Comparison of ENCODE assay signal across 9 mouse cellular contexts in genomic region chr2:7270051-7270450, GRCm38 (mm10).
DNase-seq lines count a peak whose midpoint lies in the region; ATAC-seq lines count a peak whose summit lies in the region.
"Had no signal": no experiment of that assay in that cellular context is flagged by ENCODE, and none has a peak within 500 bp of the region (broad histone marks: within the 10 kb centered on the region; RNA-seq: fewer than 3 reads in every experiment).

No protein-coding gene starts in this region.

- no peaks in the 10 kb centered on the region for H3K27me3 ChIP-seq in splenic B cell, adult 2 months (ENCODE audit: control insufficient read depth, insufficient read depth, low read length, poor library complexity, severe bottlenecking)
- H3K27me3 ChIP-seq: forebrain, embryonic 12.5 days; liver, embryonic 13.5 days had no signal

- DNase-seq in gastrocnemius, postnatal 25 days: peak; percentile 12
- DNase-seq in left cerebral cortex, postnatal 14 days (ENCODE audit: low spot score in 2 of 2): peak; percentile 86 to 94
- peak; percentile 3 for DNase-seq in splenic B cell, adult 2 months (ENCODE audit: low read depth, low spot score)
- DNase-seq in embryo, embryonic 11 days: no peak
- no peak for DNase-seq in adrenal gland, adult (ENCODE audit: inconsistent age in 2 of 2, low spot score in 1 of 2)
- DNase-seq in neural tube, embryonic 10.5 days (ENCODE audit: extremely low spot score, low spot score): no peak
- DNase-seq: liver, embryonic 13.5 days had no signal

- peak; percentile 91 for ATAC-seq in activated CD4-positive, CD25-positive, alpha-beta regulatory T cell, adult 4 months

- no peaks in the 10 kb centered on the region for H3K36me3 ChIP-seq in splenic B cell, adult 2 months (ENCODE audit: control insufficient read depth, insufficient read depth, low read length, poor library complexity, severe bottlenecking)
- H3K36me3 ChIP-seq: forebrain, embryonic 12.5 days; liver, embryonic 13.5 days had no signal

- intact Hi-C loops in left cerebral cortex, postnatal 14 days (cut with DNase I): no loop called here

Comparison
In these comparisons a context has a peak if more than half of its experiments do, and no peak if none do; other contexts are left out.
1. DNase-seq: peak in gastrocnemius, postnatal 25 days (single experiment), left cerebral cortex, postnatal 14 days (2 of 2) and splenic B cell, adult 2 months (single experiment); none in embryo, embryonic 11 days (single experiment), adrenal gland, adult (0 of 2) and neural tube, embryonic 10.5 days (single experiment).